Mouse (Mus musculus) cerebellum, postnatal 36 days (tissue): ENCODE data around the gene Dhfr.
"Not testable (repeated sequence)": the region's sequence is repeated elsewhere in the genome, so short reads cannot be mapped to it uniquely, and the experiment has no call there.

Source experiments
- DNase-seq, 2 experiments: peaks; one replicate each; pipeline ENCODE4 v3.0.0; 2021 to 2022; ENCODE audit warnings: mixed read lengths in 2 of 2

Dhfr gene

GRCm38 (mm10) chr13:92354456-92355271 lies at the start of gene Dhfr, which contains the start of gene Msh3:
TSS of gene Dhfr (plus strand) at chr13:92354726.
TSS of gene Msh3 (minus strand) at chr13:92355003.
- peak; percentile 97 to 98 for DNase-seq

GRCm38 (mm10) chr13:92305680-92306079 lies 48.8 kb upstream of the Dhfr start, which contains the start of gene Gm20379:
TSS of gene Gm20379 (plus strand) at chr13:92305980.
- no peak for DNase-seq

GRCm38 (mm10) chr13:92314613-92315012 lies 39.9 kb upstream of the Dhfr start:
- DNase-seq: no peak

- no peak for DNase-seq
Measured at GRCm38 (mm10) chr13:92320770-92321169, 33.8 kb upstream of the Dhfr start.

GRCm38 (mm10) chr13:92326030-92326429 lies 28.5 kb upstream of the Dhfr start:
- no peak for DNase-seq

- DNase-seq: no peak
Measured at GRCm38 (mm10) chr13:92328000-92328399, 26.5 kb upstream of the Dhfr start.

GRCm38 (mm10) chr13:92330621-92331020 lies 23.9 kb upstream of the Dhfr start:
- DNase-seq: no peak

- DNase-seq: no peak
Measured at GRCm38 (mm10) chr13:92332103-92332879, 22.2 kb upstream of the Dhfr start.

GRCm38 (mm10) chr13:92336857-92337256 lies 17.7 kb upstream of the Dhfr start:
- no peak for DNase-seq

- DNase-seq: no peak
Measured at GRCm38 (mm10) chr13:92337773-92338462, 16.6 kb upstream of the Dhfr start.

- DNase-seq: no peak
Measured at GRCm38 (mm10) chr13:92339787-92340186, 14.7 kb upstream of the Dhfr start.

- DNase-seq: no peak
Measured at GRCm38 (mm10) chr13:92344033-92344432, 10.5 kb upstream of the Dhfr start.

GRCm38 (mm10) chr13:92346338-92346737 lies 8.2 kb upstream of the Dhfr start:
- no peak for DNase-seq

- DNase-seq: no peak
Measured at GRCm38 (mm10) chr13:92351100-92351499, 3.4 kb upstream of the Dhfr start.

GRCm38 (mm10) chr13:92353956-92354355 lies 570 bp upstream of the Dhfr start:
- no peak for DNase-seq

GRCm38 (mm10) chr13:92355272-92355643 lies 732 bp downstream of the Dhfr start:
- DNase-seq: no peak

GRCm38 (mm10) chr13:92356376-92356775 lies 1.9 kb downstream of the Dhfr start:
- DNase-seq: no peak

GRCm38 (mm10) chr13:92357644-92358043 lies 3.1 kb downstream of the Dhfr start:
- no peak for DNase-seq

GRCm38 (mm10) chr13:92361609-92362008 lies 7.1 kb downstream of the Dhfr start:
- no peak for DNase-seq

- no peak for DNase-seq
Measured at GRCm38 (mm10) chr13:92365312-92365711, 10.8 kb downstream of the Dhfr start.

- no peak for DNase-seq
Measured at GRCm38 (mm10) chr13:92370811-92371210, 16.3 kb downstream of the Dhfr start.

GRCm38 (mm10) chr13:92371466-92371865 lies 16.9 kb downstream of the Dhfr start:
- not testable (repeated sequence) for DNase-seq

GRCm38 (mm10) chr13:92387367-92387766 lies 32.8 kb downstream of the Dhfr start:
- no peak for DNase-seq
